Mouse (Mus musculus) spleen, adult 2 months (tissue): Measurements from ENCODE around the gene Ttc22. TPM values are rescaled to one million over a fixed set of nuclear protein-coding genes. Genes with fewer than 3 reads are reported as not detected.

Experiments
- DNase-seq, 2 experiments: peaks; one replicate each; pipeline versions ENCODE4 v3.0.0 to v3.0.0-alpha.2; 2012 to 2021; ENCODE audit warnings: low spot score in 2 of 2, low read depth in 1 of 2
- H3K27ac ChIP-seq: fragments of 200-500 bp; 2 replicates; pipeline ENCODE4 v1.5.1; 2012; ENCODE audit warnings: low read length, inconsistent platforms; ENCODE audit not compliant: insufficient read depth
- H3K27me3 ChIP-seq: fragments of 200-500 bp; 2 replicates; pipeline ENCODE4 v1.6.1; 2012; ENCODE audit warnings: mild to moderate bottlenecking, moderate library complexity, low read length, inconsistent platforms; ENCODE audit not compliant: control insufficient read depth, insufficient read depth
- H3K36me3 ChIP-seq: fragments of 200-500 bp; 2 replicates; pipeline ENCODE4 v1.6.1; 2012; ENCODE audit warnings: mild to moderate bottlenecking, low read length, inconsistent platforms; ENCODE audit not compliant: control insufficient read depth, insufficient read depth
- H3K4me1 ChIP-seq: fragments of 200-500 bp; 2 replicates; pipeline ENCODE4 v1.6.1; 2011; ENCODE audit warnings: inconsistent platforms; ENCODE audit not compliant: control insufficient read depth, insufficient read depth, insufficient read length
- H3K4me3 ChIP-seq: fragments of 200-500 bp; 2 replicates; pipeline ENCODE4 v1.5.1; 2011; ENCODE audit warnings: mild to moderate bottlenecking, inconsistent platforms; ENCODE audit not compliant: insufficient read depth, insufficient read length; ENCODE audit errors: extremely low read depth
- CTCF ChIP-seq: fragments of 200-500 bp; IDR thresholded peaks from 2 replicates; pipeline ENCODE4 v1.5.1; 2011; ENCODE audit warnings: mild to moderate bottlenecking, inconsistent platforms; ENCODE audit not compliant: insufficient read depth, insufficient read length, insufficient replicate concordance; ENCODE audit errors: extremely low read depth
- POLR2A ChIP-seq: fragments of 200-500 bp; IDR thresholded peaks from 2 replicates; pipeline ENCODE4 v1.6.1; 2011; ENCODE audit warnings: low read depth, low read length, inconsistent platforms
- WGBS: fragments of 180-500 bp; shearing (Covaris S2); methylation state at CpG from one replicate; pipeline ENCODE4 v1.1.7; 2018; 5-methylcytosine and 5-hydroxymethylcytosine counted together
- polyA plus RNA-seq: library from polyadenylated mRNA; depleted of rRNA; stranded (reverse); fragments of >200 nt; gene quantifications from 2 replicates; pipeline ENCODE4 v1.2.3, GENCODE M21; 2012; rRNA removed

The Ttc22 gene
- polyA plus RNA-seq, 1 experiment = 0.06 TPM

GRCm38 (mm10) chr4:106665673-106666072, 43.4 kb downstream of the Ttc22 start:
- WGBS = 94% methylated on average over 10 of the region's 10 CpGs

GRCm38 (mm10) chr4:106666546-106666945, 44.3 kb downstream of the Ttc22 start:
- Histone ChIP-seq H3K4me1 (no peaks in the 10 kb centered on the region), H3K27ac (no peak overlapping the region), H3K27me3 (no peaks in the 10 kb centered on the region), H3K36me3 (peaks cover 58% of the 10 kb centered on the region), H3K4me3 (no peak overlapping the region)
- 97% methylated on average over 2 of the region's 2 CpGs for WGBS
- no peak for DNase-seq
- TF ChIP-seq CTCF = no peak
- no peak for TF ChIP-seq POLR2A

More at GRCm38 (mm10) chr4:106665673-106666072, 43.4 kb downstream of the Ttc22 start:
- H3K27ac ChIP-seq = no peak overlapping the region
- H3K4me1 ChIP-seq = no peaks in the 10 kb centered on the region
- DNase-seq = no peak
- H3K4me3 ChIP-seq = no peak overlapping the region
- TF ChIP-seq POLR2A (no peak), CTCF (no peak)
- no peaks in the 10 kb centered on the region for H3K27me3 ChIP-seq
- peaks cover 54% of the 10 kb centered on the region for H3K36me3 ChIP-seq

GRCm38 (mm10) chr4:106676749-106677148, 54.5 kb downstream of the Ttc22 start:
- H3K36me3 ChIP-seq = peaks cover 19% of the 10 kb centered on the region
- H3K27me3 ChIP-seq = no peaks in the 10 kb centered on the region
- WGBS = 92% methylated on average over 5 of the region's 5 CpGs
- no peak for TF ChIP-seq POLR2A
- no peak for TF ChIP-seq CTCF
- no peak overlapping the region for H3K4me3 ChIP-seq
- no peak for DNase-seq
- H3K4me1 ChIP-seq = peaks cover 3% of the 10 kb centered on the region; the same call in 1 of the 2 replicates
- no peak overlapping the region for H3K27ac ChIP-seq

GRCm38 (mm10) chr4:106678442-106679118, 56.3 kb downstream of the Ttc22 start, which contains the start of gene Ttc4:
TSS of gene Ttc4 (minus strand) at chr4:106678944.
- WGBS = under 1% methylated on average over 43 of the region's 43 CpGs
- 0 out of 2 replicates have a peak, but pooled peaks have one; percentile 3 for TF ChIP-seq CTCF
- TF ChIP-seq POLR2A = peak; percentile 62
- H3K36me3 ChIP-seq = peaks cover 15% of the 10 kb centered on the region
- H3K27ac ChIP-seq = peak within 1 kb of the TSS; percentile 38; the same call in 1 of the 2 replicates
- H3K27me3 ChIP-seq = no peaks in the 10 kb centered on the region
- H3K4me3 ChIP-seq = peak within 1 kb of the TSS; percentile 89
- peak; percentile 79 to 81 for DNase-seq
- H3K4me1 ChIP-seq = peaks cover 3% of the 10 kb centered on the region; the same call in 1 of the 2 replicates

GRCm38 (mm10) chr4:106679152-106679551, 56.9 kb downstream of the Ttc22 start:
- Histone ChIP-seq H3K27me3 (no peaks in the 10 kb centered on the region), H3K36me3 (peaks cover 13% of the 10 kb centered on the region), H3K4me1 (peaks cover 3% of the 10 kb centered on the region; the same call in 1 of the 2 replicates), H3K4me3 (no peak overlapping the region), H3K27ac (no peak overlapping the region)
- DNase-seq = no peak
- TF ChIP-seq POLR2A (no peak), CTCF (no peak)
- WGBS = 63% methylated on average over 3 of the region's 3 CpGs

GRCm38 (mm10) chr4:106680955-106681354, 58.7 kb downstream of the Ttc22 start:
- no peaks in the 10 kb centered on the region for H3K27me3 ChIP-seq
- H3K36me3 ChIP-seq = peaks cover 4% of the 10 kb centered on the region
- no peak overlapping the region for H3K4me3 ChIP-seq
- no peak overlapping the region for H3K27ac ChIP-seq
- TF ChIP-seq POLR2A (no peak), CTCF (no peak)
- 28% methylated on average over 2 of the region's 2 CpGs for WGBS
- DNase-seq = no peak
- H3K4me1 ChIP-seq = peaks cover 3% of the 10 kb centered on the region; the same call in 1 of the 2 replicates

- H3K27me3 ChIP-seq = no peaks in the 10 kb centered on the region
- no peaks in the 10 kb centered on the region for H3K36me3 ChIP-seq
- H3K27ac ChIP-seq = no peak overlapping the region; the same call in 1 of the 2 replicates
- no peak for TF ChIP-seq POLR2A
- TF ChIP-seq CTCF = no peak
- H3K4me1 ChIP-seq = no peaks in the 10 kb centered on the region
- no peak overlapping the region for H3K4me3 ChIP-seq
- WGBS = 41% methylated on average over 3 of the region's 3 CpGs
- no peak for DNase-seq
Observed at GRCm38 (mm10) chr4:106688636-106689296, 66.5 kb downstream of the Ttc22 start.

Other genes with a start within 250 kb of the Ttc22 start
- 0.02 and 0.06 TPM in 2 replicates for gene Pcsk9, start 158.1 kb upstream of the Ttc22 start, polyA plus RNA-seq
- gene Bsnd, start 130.1 kb upstream of the Ttc22 start, polyA plus RNA-seq = 0.02 and 0.06 TPM in 2 replicates
- 22.7 and 31.7 TPM in 2 replicates for gene Dhcr24, start 61.4 kb upstream of the Ttc22 start, polyA plus RNA-seq
- not detected in 2 replicates for gene Lexm, start 5.2 kb upstream of the Ttc22 start, polyA plus RNA-seq
- 7.6 and 10.8 TPM in 2 replicates for gene Pars2, start 28.6 kb downstream of the Ttc22 start, polyA plus RNA-seq
- 34.7 and 37.6 TPM in 2 replicates for gene Ttc4, start 56.5 kb downstream of the Ttc22 start, polyA plus RNA-seq
- gene Mroh7, start 108.5 kb downstream of the Ttc22 start, polyA plus RNA-seq = 1.0 and 2.1 TPM in 2 replicates
- 1.4 and 2.4 TPM in 2 replicates for gene Fam151a, start 111.5 kb downstream of the Ttc22 start, polyA plus RNA-seq
- gene Acot11, start 182.6 kb downstream of the Ttc22 start, polyA plus RNA-seq = 5.5 and 7.7 TPM in 2 replicates